Mouse (Mus musculus): Measurements from ENCODE around the gene Rrnad1. TPM values are rescaled to one million over a fixed set of nuclear protein-coding genes. Genes with fewer than 3 reads are reported as not detected.

Gene Rrnad1
- total RNA-seq (2021), result 10 to 100 TPM; 12.4 to 16.3 TPM
- long read RNA-seq, experiment 1, transcript Rrnad1-201 (8 exons, 2,492 nt), result major isoform, 6 of 14 reads
- long read RNA-seq, experiment 1, partial matches to known transcripts, result 0 of 14 reads
- long read RNA-seq, experiment 1, other reads (novel, unspliced or antisense), result 6 of 14 reads
- long read RNA-seq, experiment 2, partial matches to known transcripts, result 3 of 9 reads
- long read RNA-seq, experiment 2, other reads (novel, unspliced or antisense), result 3 of 9 reads

GRCm38 (mm10) chr3:87930078-87930795, at the start of gene Rrnad1, which contains the start of gene Isg20l2:
Gene Rrnad1 (minus strand): TSS chr3:87930717.
Gene Isg20l2 (plus strand): TSS chr3:87930314.
- peak; percentile 98 for DNase-seq

GRCm38 (mm10) chr3:87980085-87980484, 49.6 kb upstream of the Rrnad1 start:
- DNase-seq, result no peak

GRCm38 (mm10) chr3:87979493-87979892, 49.0 kb upstream of the Rrnad1 start:
- DNase-seq, result no peak

GRCm38 (mm10) chr3:87974381-87974987, 44.0 kb upstream of the Rrnad1 start:
- DNase-seq, result peak; percentile 49

- no peak for DNase-seq
Observed at GRCm38 (mm10) chr3:87973593-87974380, 43.3 kb upstream of the Rrnad1 start.

GRCm38 (mm10) chr3:87972776-87973175, 42.3 kb upstream of the Rrnad1 start:
- no peak for DNase-seq

GRCm38 (mm10) chr3:87972203-87972664, 41.7 kb upstream of the Rrnad1 start:
- no peak for DNase-seq

- DNase-seq, result no peak
Observed at GRCm38 (mm10) chr3:87971489-87972202, 41.1 kb upstream of the Rrnad1 start.

- peak; percentile 70 for DNase-seq
Observed at GRCm38 (mm10) chr3:87970939-87971488, 40.5 kb upstream of the Rrnad1 start, which contains the start of gene Nes. Gene Nes (plus strand): TSS chr3:87971078.

GRCm38 (mm10) chr3:87970184-87970938, 39.8 kb upstream of the Rrnad1 start:
- peak; percentile 70 for DNase-seq

- DNase-seq, result peak; percentile 91
Observed at GRCm38 (mm10) chr3:87960586-87961191, 30.2 kb upstream of the Rrnad1 start.

GRCm38 (mm10) chr3:87960191-87960585, 29.7 kb upstream of the Rrnad1 start:
- no peak for DNase-seq

- no peak for DNase-seq
Observed at GRCm38 (mm10) chr3:87959371-87959770, 28.9 kb upstream of the Rrnad1 start.

- no peak for DNase-seq
Observed at GRCm38 (mm10) chr3:87958967-87959366, 28.4 kb upstream of the Rrnad1 start.

GRCm38 (mm10) chr3:87958476-87958875, 28.0 kb upstream of the Rrnad1 start:
- no peak for DNase-seq

- no peak for DNase-seq
Observed at GRCm38 (mm10) chr3:87958056-87958455, 27.5 kb upstream of the Rrnad1 start.

- DNase-seq, result no peak
Observed at GRCm38 (mm10) chr3:87952440-87952839, 21.9 kb upstream of the Rrnad1 start.

GRCm38 (mm10) chr3:87951946-87952345, 21.4 kb upstream of the Rrnad1 start:
- DNase-seq, result no peak

- DNase-seq, result no peak
Observed at GRCm38 (mm10) chr3:87949955-87950515, 19.5 kb upstream of the Rrnad1 start.
